Mouse (Mus musculus): ENCODE data around the gene Tbc1d5.

Tbc1d5 gene

DNA sequence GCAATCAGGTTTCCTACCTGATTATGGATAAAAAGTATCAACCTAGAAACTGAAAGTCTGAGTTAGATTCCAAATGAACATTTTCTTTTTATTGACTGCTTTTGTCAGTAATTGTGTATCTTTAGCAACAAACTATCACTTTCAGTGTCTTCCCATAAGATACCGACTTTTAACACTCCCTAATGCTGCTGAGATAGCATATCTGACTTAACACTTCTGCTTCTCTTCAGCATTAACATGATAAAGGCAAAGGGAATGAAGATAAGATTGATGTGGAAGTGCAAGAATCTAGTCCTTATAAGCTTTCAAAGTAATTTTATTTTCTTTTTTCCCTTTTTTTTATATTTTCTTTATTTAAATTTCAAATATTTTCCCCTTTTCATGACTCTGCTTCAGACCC lies 138.3 kb downstream of the Tbc1d5 start:
- no peak for DNase-seq

DNA sequence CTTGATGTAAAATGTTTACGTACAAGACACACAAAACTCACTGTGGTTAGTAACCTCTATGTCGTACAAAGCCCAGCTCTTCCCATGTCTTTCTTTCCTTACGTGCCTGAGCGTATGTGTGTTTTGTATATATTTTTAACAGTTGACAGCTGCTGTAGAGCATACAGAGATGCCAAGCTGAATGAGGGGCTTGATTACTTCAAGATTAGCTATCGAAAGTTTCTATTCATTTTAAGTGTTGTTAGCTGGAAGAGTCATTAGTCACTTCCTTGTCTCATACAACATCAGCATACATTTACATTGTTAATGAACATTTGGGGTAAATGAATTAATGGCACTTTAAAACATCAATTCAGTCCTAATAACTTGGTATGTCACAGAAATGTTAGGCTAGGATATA lies 155.9 kb downstream of the Tbc1d5 start:
- DNase-seq = no peak

DNA sequence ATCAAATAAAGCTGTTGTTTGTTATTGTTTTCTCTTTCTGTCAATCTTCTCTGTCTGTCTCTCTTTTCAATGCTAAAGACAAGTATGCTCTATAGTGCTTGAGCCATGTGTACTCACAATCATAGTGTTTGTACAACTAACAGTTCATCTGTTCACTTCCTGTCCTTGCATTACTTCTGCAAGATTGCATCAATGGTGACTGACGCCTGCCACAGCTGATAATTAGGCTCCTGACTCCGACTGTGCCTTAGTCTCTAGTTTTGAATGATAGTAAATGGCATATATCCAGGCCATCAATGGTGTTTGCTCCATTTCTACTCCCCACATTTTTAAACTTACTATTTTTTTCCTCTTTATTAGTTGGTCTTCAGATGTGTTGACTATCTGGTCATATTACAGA lies 162.8 kb downstream of the Tbc1d5 start:
- DNase-seq = no peak

DNA sequence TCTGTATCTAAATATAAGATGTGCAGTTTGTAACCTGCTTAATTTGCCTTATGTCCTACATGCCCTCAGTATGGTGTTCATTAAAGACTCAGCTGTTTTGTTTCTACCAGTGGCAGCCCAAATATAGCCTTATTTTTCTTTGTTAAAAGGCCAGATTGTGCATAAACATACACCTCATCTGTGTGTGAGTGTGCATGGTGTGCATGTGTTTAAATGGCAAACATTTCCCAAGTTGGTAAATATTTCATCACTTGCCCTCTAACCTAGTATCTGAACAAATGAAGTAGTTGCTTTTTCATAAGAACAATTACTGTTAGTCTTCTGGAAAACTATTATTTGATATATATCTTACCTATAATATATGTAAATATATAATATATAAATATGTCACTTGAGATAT lies 165.2 kb downstream of the Tbc1d5 start:
- DNase-seq = no peak

DNA sequence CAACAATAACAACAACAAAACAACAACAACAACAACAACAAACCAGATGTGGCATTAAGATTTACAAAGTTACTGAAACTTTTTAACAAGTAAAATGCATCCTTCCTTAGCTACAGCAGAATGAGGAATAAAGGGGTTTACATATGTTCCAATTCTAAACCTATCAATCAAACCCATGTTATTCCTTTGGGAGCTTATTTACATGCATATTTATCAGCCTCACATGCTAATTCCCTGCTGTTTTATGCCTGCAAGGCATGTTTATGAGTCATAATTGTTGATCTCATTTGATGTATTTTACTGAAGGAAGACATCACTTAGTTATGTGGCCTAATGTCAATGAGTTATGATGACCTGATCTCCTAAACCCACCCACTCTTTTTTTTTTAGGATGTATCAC lies 176.0 kb downstream of the Tbc1d5 start:
- DNase-seq = no peak

DNA sequence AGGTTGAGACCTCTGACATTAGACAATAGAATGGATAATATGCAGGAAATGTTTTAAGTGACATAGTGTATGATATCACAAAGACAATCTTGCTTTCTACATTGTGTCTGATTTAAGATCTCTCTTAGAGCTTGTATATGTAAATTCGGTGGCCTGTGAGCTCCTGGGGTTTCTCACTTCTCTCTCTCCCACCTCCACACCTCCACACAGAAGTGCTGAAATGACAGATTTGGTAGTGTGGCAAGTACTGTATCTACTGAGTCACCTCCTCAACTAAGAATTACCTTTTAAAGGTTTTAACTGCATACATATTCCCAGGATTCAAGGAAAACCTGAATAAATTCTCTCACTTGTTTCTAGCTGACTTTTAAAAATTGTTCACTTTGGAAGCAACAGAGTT lies 180.9 kb downstream of the Tbc1d5 start:
- DNase-seq = no peak

DNA sequence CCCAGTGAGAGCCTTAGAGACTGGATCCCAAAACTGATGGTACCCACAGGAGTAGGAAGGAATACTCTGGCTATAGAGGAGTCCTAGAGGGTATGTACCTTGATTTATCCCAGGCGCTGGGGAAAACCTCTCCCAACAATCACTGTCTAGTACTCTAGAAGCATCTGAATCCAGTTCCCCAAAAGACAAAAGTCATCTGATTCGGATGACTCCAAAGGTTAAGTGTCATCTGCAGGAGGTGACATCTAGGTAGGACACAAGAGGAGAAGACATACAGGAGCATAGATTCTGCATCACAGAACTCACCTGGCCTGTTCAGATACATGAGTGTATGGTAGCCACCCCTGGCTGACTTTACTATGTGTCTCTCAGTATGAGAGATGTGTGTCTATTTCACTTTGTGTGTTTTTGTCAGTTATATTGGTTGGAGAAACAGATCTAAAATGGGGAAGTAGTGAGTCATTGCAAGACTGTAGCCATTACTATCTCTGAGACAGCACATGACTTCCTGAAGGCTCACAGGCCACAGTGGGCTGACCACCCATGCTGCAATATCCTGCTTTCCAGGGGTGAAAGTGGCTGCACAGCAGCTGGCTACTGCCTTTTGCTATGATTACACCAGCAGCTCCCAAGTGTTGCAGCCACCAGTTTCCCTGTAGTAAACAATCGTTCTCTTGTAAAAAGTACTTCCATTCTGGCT lies 185.7 kb downstream of the Tbc1d5 start:
- DNase-seq = no peak

DNA sequence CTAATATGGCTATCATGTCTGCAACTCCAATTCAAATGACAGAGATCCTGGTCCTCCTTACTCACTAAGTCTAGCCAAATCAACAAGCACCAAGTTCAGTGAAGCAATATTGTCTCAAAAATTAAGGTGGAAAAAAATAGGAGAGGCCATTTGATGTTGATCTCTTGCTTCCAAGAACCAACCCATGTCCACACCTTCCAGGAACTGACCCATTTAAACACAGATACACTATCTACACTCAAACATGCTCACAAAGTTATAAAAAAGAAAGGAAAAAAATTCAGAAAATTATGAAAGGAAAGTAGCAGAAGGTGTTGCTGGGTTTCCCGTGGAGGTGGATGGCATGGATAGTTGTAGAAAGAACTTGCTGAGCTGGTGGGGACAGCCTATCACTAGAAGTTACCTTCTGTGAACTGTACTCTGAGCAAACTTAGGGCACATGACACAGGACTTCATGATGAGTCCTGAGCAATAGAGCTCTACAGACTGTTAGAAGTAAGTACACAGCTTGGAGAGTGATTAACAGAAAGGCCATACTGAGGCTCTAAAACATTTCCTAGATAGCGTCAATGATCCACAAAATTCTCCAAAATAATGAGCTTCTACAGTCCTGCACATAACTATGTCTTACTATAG lies 188.3 kb downstream of the Tbc1d5 start:
- DNase-seq = no peak

DNA sequence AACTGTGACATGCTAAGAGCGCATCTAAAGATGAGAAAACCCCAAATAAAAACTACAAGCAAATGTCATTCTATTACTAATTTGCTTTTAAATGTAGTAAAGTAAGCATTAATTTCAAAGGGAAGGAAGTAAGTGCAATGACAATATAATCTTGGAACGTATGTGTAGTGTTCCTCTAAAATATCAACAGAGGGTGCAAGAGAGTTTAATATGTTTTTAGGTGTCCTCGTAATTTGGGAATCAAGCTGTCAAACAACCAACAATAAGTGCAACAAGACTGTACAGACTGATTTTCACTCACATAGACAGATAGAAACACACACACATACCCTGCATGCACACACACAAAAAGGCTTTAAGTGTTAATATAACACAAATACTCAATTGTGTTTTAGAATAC lies 191.2 kb downstream of the Tbc1d5 start:
- DNase-seq = no peak

DNA sequence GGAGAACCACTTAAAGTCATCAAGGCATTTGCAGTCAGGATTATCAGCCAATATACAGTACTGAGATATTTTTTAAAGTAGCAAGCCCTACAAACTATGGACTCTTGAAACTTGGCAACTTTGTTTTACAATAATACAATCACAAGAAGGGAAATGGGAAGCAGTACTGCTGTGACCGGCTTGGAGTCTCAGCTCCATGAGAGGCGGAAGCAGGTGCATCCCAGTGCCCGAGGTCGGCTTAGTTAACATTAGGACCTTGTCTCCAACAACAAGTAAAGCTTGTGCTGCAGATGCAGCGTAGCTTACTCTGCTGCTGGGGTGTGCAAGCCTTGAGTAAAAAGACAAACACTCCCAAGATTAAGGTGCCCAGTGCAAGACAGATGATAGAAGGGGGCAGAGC lies 197.2 kb downstream of the Tbc1d5 start:
- DNase-seq = no peak

DNA sequence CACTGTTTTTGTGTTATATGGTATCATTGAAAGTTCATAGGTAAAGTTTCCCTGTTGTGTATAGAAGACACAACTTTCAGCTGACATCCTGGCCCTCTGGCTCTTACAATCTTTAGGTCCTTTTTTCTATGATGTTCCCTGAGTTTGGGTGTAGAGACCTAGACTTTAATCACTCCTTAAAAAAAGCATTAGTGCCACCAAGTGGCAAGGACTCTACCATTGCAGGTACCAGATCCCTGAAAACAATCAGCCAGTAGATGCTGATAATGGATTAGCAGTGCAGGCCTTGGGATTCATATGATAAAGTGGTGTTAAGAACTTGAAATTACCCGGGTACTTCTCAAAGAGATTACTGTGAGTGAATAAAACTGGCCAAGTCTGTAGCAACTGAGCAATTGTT lies 207.0 kb downstream of the Tbc1d5 start:
- DNase-seq = no peak

DNA sequence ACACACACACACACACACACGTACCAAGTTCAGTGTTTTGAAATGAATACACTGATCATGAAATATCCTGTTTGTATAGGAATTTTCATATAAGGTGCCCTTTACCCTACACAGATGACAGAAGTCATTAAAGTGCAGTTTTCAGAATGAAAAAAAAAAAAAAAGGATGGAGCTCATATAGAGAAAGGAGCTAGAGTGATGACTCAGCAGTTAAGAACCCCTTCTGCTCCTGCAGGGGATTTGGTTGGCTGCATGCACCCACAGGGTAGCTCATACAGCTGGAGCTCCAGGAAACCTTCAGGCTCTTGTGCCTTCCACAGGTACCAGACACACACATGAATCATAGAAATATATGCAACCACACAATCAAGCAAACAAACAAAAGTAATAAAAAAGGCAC lies 213.0 kb downstream of the Tbc1d5 start:
- DNase-seq = no peak

DNA sequence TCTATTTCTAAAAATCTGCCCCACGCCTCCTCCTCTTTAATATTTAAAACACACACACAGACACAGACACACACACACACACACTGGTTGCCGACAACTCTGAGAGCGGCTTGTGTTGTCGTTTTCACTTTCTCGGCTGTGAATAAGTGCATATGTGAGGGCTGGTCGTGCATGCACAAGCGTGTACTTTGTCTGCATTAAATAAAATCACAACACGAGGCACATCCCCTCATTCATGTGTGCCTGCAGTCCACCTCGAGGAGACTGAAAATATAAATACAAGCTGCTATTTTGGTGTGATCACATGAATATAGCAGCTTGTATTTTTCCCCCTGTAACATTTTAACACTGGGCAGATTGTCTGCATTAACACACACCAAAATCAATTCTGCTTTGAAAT lies 224.8 kb downstream of the Tbc1d5 start:
- no peak for DNase-seq

DNA sequence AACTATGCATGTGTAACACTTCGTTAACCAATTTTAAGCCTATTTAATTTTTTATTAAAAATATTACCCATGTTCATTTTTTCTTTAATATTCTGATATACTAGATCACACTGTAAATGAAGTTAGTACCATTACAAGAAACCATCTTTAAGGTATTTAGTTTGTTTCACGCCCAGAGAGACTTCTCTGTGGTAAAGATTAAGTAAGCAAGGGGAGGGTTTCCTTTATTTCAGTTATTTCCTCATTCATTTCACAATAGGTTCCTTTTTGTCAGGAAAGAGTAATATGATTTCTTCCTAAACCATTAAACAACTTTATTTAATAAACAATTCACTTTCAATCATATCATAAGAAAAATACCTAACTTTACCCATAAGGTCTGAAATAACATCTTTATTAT lies 256.8 kb downstream of the Tbc1d5 start:
- DNase-seq = no peak

DNA sequence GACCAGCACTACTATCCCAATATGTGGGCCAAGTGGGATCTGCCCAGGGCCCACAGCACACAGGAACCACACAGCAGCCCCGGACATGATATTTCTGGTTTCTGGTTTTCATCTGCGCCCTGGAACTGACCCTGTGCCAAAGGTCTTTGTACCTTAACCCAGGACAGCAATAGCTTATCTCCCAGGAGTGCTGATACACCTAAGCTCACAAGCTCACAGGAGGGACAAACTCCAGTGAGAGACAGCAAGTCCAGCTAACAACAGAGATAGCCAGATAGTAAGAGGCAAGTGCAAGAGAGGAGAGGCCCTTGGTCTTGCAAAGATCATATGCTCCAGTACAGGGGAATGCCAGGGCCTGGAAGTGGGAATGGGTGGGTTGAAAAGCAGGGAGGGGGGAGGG lies 263.9 kb downstream of the Tbc1d5 start:
- no peak for DNase-seq

DNA sequence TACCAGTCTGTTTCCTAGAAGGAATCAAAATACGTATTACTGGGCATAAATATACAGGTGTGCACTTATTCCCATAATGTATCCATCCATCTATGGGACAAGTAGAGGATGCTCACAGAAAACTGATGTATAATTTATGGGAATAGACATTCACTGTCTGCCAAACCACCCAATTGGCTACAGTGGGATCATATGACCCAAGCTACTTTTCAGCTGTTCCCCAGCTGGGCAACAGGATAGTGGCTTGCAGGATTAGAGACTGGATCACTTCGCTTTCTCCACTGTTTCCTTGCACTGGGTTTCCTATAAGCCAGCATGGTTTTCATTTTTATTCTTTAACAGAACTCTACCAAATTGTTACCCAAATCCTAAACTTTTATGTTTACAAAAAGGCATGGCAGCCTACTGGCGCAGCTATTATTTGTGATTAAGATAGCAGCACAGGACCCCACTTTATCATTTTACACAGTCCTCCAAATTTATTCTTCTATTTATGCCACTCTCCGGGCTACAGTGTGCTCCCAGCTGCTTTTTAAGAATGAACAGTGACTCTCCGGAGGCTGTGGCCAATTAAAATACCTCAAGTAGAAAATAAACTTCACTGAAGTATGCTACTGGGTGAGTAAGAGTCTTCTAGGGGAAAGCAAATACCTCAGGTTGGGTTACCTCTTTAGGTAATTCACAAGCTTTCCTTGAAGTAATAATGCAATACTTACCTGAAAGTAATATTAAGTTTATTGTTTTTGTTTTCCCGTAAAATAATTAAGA lies 270.4 kb downstream of the Tbc1d5 start:
- DNase-seq = no peak

DNA sequence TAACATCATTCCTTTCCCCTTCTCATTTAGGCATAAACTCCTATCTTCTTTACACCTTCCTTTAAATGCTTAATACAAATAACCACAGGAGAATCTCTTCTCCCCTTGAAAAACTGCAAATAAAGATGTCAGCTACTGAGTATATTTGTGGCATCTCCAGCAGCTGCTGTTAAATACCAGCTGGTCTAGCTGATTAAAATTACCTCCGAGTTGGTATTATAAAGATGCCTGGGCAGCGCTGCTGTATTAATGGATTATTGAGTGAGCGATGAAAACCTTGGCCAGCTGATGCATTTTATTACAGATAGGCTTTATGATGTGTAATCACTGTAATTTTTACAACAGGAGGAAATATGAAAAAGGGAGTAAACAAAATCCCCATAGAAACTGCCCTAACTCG lies 271.0 kb downstream of the Tbc1d5 start:
- DNase-seq = no peak

DNA sequence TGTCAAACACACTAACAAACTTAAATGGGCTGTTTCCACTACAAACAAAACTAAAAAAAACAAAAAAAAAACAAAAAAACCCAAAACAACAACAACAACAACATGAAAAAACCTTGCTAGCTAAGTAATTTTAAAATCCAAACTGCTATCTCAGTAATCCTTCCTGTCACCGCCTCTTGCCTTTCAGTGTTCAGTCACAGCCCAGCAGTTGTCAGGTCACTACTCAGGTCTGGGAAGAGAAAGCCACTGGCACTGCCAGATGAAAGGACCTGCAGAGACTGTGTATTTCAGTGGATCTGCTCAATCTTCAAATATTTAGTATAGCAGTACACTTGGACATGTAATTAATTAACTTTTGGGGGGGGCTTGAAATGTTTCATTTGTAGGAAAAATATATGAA lies 272.5 kb downstream of the Tbc1d5 start:
- no peak for DNase-seq

DNA sequence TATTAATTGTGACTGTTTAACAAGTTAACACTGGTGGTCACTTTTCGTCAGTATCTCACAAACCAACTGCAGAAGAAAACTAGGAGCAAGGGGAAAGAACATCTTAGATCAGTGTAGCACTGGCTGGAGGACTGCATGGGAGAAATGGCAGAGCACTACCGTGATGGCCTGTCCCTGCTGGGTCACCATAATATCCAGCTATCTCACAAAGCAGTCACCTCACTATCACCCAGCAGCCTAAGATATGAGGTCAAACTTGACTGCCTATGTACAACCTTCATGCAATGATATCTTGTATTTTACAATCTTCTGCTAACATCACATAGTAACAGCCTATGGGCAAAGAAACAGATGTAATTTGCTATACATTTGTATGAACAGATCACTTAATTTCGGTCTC lies 274.7 kb downstream of the Tbc1d5 start:
- no peak for DNase-seq

DNA sequence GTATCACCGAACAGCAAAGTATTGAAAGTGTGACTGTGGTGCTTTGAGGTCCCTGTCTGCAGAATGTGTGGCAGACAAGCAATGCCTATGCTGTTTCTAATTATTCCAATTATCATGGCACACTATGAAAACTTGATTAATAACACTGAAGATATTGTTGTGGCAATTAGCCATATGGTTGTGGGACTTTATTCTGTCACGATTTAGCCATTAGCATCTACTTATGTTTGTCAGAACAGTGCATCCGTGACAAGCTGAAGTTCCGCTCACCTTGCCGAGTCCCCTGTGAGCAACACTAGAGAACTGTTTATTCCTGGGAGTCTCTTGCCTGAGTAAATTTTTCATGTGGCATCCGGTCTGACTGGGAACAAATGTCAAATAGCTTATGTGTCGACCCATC lies 281.3 kb downstream of the Tbc1d5 start:
- DNase-seq = no peak

DNA sequence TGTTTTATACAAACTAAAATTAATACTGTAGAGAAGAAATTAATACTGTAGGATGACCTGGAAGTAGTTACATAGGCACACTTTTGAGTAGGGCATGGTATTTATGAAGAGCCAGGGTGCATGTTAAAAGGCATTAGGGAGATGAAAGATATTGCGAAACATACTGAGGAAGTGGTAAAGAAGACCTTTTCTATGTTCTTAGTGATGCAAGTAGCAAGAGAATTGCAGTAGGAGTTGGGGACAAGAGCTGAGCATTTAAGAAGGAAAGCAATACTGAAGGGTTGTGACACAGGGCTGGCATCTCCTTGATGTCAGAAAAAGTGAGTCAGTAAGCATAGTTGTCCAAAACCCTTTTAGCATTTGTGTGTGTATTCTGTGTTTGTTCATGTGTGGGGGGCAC lies 289.7 kb downstream of the Tbc1d5 start:
- no peak for DNase-seq

DNA sequence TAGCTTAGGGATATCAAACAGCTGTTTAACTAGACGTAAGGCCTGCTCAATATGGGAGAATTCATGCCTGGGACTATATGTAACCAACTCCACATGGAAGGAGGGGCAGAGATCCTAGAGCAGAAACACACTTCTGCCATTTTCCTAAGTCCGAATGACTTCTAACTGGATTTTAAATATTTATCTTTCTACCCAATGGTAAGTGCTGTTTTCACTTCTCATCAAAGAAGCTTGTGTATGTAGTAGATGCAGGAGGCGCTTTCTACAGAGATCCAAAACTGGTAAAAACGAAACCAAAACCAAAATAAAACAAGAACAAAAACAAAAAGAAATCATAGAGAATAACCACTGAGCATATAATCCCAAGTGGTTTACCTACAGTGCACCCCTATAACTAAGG lies 299.2 kb downstream of the Tbc1d5 start:
- no peak for DNase-seq

DNA sequence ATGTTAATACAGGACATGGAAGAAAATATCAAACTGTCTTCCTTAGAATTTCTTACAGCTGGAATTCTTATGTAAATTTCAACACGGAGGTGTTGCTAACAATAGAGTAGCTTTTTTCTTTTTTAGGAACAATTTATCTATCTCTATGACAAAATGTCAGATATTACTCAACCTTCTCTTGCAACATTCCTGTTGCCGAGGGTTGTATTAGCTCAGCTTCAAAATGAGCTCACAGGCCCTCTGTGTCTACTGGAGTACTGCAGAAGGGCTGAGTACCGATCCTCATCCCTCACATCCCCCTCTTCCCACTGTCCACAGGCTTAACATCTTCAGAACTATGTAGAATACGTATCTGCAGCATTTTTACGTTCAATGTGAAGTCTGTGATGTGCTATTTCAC lies 302.7 kb downstream of the Tbc1d5 start:
- DNase-seq = no peak

DNA sequence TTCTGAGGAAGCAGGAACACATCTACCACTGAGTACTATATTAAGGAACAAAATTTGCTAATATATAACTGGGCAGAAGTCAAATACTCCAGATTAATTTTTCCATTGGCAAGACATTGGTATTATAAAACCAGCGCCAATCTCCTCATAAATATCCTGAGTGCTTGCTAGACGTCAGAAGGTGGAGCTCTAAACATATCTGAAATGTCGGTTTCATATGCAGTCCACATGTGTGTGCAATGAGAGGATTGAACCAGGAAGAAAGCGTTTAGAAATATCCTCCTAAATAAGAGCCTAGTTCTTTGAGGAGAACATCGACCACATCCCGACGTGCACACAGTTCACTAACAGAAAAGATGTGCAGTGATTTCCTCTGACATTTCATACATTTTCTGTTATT lies 305.1 kb downstream of the Tbc1d5 start:
- DNase-seq = no peak

DNA sequence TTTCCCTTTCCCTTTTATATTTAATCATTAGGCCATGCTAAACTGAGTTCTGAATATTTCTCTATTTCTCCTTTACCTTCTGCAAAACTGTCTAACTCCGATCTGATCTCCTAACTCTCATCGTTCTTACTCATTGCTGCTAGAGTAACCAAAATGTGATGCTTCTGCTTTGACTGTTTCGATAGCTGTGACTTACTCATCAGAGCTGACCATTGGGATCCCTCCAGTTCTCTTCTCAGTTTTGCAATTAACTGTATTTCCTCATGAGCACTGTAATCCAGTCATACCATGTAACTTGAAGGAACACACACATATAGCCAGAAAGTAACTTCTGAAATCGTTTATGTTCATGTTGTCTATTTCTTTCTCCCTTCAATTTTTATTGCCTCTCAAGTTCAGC lies 306.6 kb downstream of the Tbc1d5 start:
- no peak for DNase-seq
